Mouse (Mus musculus) liver, postnatal 0 days (tissue): Measurements from ENCODE around the gene Zfp704.

Experiments used
- CTCF ChIP-seq: sonication (generic); IDR thresholded peaks from 2 replicates; pipeline ENCODE4 v1.5.1; 2016; ENCODE audit warnings: antibody characterized with exemption, low read depth
- EP300 ChIP-seq: IDR thresholded peaks from 2 replicates; pipeline ENCODE4 v1.6.1; 2016; ENCODE audit warnings: antibody characterized with exemption, low read depth, mild to moderate bottlenecking

DNA sequence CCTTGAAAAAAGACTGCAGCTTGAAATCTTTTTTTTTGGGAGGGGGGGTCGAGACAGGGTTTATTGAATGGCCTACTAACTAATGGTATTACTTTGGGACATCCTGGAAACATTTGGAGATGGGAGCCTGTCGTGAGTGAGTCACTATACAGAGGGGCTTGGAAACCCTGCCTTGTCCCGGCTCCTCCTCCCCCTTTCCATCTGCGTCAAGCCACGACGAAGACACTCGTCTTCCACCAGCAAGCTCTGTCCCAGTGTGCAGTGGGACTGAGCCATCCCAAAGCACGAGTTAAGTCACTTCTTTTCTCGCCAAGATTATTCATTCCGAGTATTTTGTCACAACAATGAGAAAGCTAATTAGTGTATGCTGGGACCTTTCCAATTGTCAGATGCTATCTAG lies 61.7 kb downstream of the Zfp704 start:
- TF ChIP-seq CTCF (no peak), EP300 (no peak)
